Mouse (Mus musculus) CH12F3 (cell line): ENCODE data around the gene Dennd5a.

Experiments used
- in situ Hi-C: fragments of 300-500 bp; cut with MboI; formaldehyde crosslinking; loops from 2 replicates; pipeline ENCODE4 v1.14.3; 2020; ENCODE audit warnings: low sequenced_read_pairs

Gene Dennd5a

DNA sequence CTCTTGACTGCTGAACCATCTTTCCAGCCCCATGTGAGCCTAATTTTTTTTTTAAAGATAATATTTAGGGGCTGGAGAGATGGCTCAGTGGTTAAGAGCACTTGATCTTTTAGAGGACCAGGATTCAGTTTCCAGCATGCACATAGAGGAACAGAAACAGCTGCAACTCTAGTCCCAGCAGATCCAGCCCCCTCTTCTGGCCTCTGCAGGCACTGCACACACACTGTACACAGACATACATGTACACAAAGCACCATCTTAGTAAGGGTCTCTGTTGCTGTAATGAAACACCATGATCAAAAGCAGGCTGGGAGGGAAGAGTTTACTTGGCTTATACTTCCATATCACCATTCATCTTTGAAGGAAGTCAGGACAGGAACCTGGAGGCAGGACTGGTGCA lies 5.4 kb upstream of the Dennd5a start:
- in situ Hi-C loops = no loop called here

- in situ Hi-C loops = no loop called here
Observed at GRCm38 (mm10) chr7:109963707-109964106, 3.4 kb upstream of the Dennd5a start.

DNA sequence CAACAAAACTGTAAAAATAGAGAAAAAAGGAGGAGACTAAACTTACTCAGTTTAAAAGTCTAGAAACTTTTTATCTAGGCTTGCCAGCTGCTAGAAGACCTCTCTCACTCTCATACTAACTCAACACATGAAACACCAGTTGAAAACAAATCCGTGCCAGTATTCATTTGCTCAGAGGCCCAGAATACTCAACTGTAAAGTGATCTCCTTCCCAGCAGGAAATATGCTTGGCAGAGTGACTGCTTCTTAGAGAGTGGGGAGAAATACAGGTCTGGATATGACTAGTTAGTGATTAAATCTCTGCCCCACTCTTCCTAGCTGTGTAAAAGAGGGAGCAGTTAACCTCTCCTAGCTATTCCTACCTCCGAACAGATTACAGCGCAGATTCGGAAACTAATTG lies 2.3 kb upstream of the Dennd5a start:
- in situ Hi-C loops = no loop called here

GRCm38 (mm10) chr7:109961570-109961969 lies 1.3 kb upstream of the Dennd5a start:
- in situ Hi-C loops = no loop called here

GRCm38 (mm10) chr7:109960613-109961154 lies 414 bp upstream of the Dennd5a start:
- in situ Hi-C loops = no loop called here

GRCm38 (mm10) chr7:109958843-109959715 lies 1.2 kb downstream of the Dennd5a start:
- in situ Hi-C loops = no loop called here

GRCm38 (mm10) chr7:109957996-109958789 lies 2.1 kb downstream of the Dennd5a start:
- in situ Hi-C loops = no loop called here

GRCm38 (mm10) chr7:109954622-109955401 lies 5.5 kb downstream of the Dennd5a start:
- in situ Hi-C loops = no loop called here

DNA sequence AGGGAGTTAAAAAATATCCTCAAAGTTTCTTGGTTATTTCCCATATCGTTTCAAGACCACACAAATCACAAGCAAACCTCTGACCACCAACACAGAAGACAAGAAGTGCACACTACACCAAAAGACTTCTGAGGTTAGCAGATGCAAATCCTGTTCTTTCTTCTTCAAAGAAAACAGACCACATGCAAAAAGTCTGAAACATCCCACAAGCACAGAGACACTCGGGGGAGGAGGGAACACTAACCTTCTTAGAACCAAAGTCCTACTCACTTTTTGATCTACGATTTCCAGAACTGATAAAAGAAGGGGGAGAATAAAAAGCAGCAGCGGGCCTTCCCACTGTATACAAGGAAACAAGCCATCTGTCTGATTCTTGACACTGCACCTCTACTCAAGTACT lies 9.0 kb downstream of the Dennd5a start:
- in situ Hi-C loops = no loop called here

GRCm38 (mm10) chr7:109944421-109945034 lies 15.7 kb downstream of the Dennd5a start:
- in situ Hi-C loops = no loop called here

- in situ Hi-C loops = no loop called here
Observed at GRCm38 (mm10) chr7:109929628-109930027, 30.6 kb downstream of the Dennd5a start.

- in situ Hi-C loops = no loop called here
Observed at GRCm38 (mm10) chr7:109928365-109928764, 31.9 kb downstream of the Dennd5a start.

- in situ Hi-C loops = no loop called here
Observed at GRCm38 (mm10) chr7:109924965-109925364, 35.3 kb downstream of the Dennd5a start.

DNA sequence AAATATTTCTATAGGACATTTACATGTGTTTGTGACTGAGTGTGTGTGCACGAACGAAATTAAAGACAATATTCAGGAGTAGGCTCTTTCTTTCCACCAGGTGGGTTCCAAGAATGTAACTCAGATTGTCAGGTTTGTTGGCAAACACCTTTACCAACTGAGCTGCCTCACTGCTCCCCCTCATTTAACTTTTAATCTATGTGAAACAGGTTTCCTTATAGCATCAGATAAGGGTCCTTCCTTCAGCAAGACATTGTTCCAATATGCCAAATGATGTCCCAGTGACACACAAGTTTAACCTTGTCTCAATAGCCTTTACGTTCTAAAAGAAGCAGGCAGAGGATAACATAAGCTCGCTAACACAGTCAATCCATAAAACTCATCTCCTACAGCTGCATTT lies 37.4 kb downstream of the Dennd5a start:
- in situ Hi-C loops = no loop called here

- in situ Hi-C loops = no loop called here
Observed at GRCm38 (mm10) chr7:109906165-109906564, 54.1 kb downstream of the Dennd5a start.

- in situ Hi-C loops = no loop called here
Observed at GRCm38 (mm10) chr7:109900921-109901320, 59.3 kb downstream of the Dennd5a start.

DNA sequence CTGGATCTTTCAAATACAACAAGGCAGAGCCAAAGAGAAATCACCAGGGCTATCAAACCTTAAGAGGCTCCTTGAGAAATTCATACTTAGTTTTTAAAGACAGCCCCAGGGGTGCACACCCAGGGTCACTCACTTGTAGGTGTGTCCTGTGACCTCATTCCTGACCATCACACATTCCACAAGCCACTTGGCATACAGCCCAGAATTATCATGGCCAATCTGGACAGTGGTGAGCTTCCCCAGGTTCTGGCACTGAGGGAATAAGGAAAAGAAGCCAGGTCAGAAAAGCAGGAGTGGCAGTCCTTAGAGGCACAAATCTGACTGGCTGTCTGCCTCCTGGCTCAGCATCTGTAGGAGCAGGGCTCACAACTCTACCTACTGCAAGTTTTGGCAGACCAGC lies 61.4 kb downstream of the Dennd5a start:
- in situ Hi-C loops = no loop called here

- in situ Hi-C loops = no loop called here
Observed at GRCm38 (mm10) chr7:109892530-109892929, 67.7 kb downstream of the Dennd5a start.

DNA sequence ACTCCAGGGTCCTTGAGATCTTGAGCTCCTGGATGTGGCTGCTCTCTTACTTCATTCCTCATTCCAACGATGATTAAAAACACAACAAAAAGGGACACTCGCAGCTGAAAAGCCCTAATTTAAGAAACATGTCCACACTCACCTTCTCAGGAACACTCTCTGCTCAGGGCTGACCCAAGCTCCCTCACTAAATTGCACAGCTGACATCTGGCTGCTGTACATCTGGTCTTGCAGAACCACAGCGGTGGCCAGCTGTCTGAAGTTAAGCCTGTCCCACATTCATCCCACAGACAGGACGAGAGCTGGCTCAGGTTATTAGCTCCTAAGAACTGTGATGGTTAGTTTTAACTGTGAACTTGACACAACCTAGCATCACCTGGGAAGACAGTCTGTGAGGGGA lies 68.5 kb downstream of the Dennd5a start:
- in situ Hi-C loops = no loop called here

DNA sequence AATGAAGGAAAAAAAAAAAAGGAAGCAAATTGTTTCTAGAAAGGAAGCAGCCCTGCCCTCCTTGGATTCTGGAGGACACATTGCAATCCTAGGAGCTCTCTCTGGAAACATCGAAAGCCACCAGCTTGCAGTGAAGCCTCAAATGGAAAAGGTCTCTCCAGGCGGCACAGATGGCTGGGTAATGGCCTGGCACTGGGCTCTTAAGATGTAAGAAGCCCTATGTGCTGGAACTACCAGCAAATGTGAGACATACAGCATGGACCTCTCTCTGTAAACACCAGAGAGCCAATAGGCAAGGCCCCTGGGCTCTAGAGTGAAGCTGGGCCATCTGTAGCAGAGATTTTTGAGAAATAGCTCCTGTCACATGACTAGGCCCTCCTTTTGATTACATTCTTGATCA lies 70.0 kb downstream of the Dennd5a start:
- in situ Hi-C loops = no loop called here

GRCm38 (mm10) chr7:109889300-109889699 lies 71.0 kb downstream of the Dennd5a start:
- in situ Hi-C loops = no loop called here
